Mouse (Mus musculus) ES-E14 (cell line): Measurements from ENCODE around the gene Hoxb1.

Experiments
- MAFK ChIP-seq: IDR thresholded peaks from 2 replicates; pipeline ENCODE4 v1.6.1; 2014; ENCODE audit warnings: mild to moderate bottlenecking, low read depth, low read length, inconsistent platforms; ENCODE audit not compliant: insufficient read depth
- ZNF384 ChIP-seq: IDR thresholded peaks from 2 replicates; pipeline ENCODE4 v1.6.1; 2012; ENCODE audit warnings: low read depth, low read length, inconsistent platforms

GRCm38 (mm10) chr11:96346916-96347520, 18.5 kb upstream of the Hoxb1 start:
- no peak for TF ChIP-seq ZNF384
- no peak for TF ChIP-seq MAFK
